Mouse (Mus musculus) embryonic facial prominence, embryonic 11.5 days (tissue): ENCODE results near the gene Sp6. TPM values are rescaled to one million over a fixed set of nuclear protein-coding genes. Genes with fewer than 3 reads are reported as not detected.
A peak's percentile ranks its signal among the peaks of the same experiment; 100 is the strongest.

Experiments
- ATAC-seq: fragments of 200-750 bp; cut with Nextera tagmentation; replicated peaks from 2 replicates; pipeline ENCODE4 v1.8.0; 2017; ENCODE audit warnings: low read depth; ENCODE audit not compliant: insufficient number of reproducible peaks, low FRiP score, low TSS enrichment
- DNase-seq: peaks from one replicate; pipeline ENCODE4 v3.0.0-alpha.2; 2015; ENCODE audit warnings: low spot score
- H3K27ac ChIP-seq: fragments of 300-500 bp; sonication (generic); replicated peaks from 2 replicates; pipeline ENCODE4 v1.5.1; 2014; ENCODE audit warnings: mild to moderate bottlenecking, low read depth, low read length, control low read depth
- H3K27me3 ChIP-seq: fragments of 300-500 bp; sonication (generic); 2 replicates; pipeline ENCODE4 v1.6.1; 2014; ENCODE audit warnings: mild to moderate bottlenecking, low read length, moderate library complexity, mixed read lengths; ENCODE audit not compliant: control insufficient read depth, insufficient read depth
- H3K36me3 ChIP-seq: fragments of 300-500 bp; sonication (generic); replicated peaks from 2 replicates; pipeline ENCODE4 v1.6.1; 2014; ENCODE audit warnings: low read depth, mild to moderate bottlenecking, low read length, moderate library complexity, mixed read lengths; ENCODE audit not compliant: control insufficient read depth, insufficient read depth
- H3K4me1 ChIP-seq: fragments of 300-500 bp; sonication (generic); 2 replicates; pipeline ENCODE4 v1.6.1; 2014; ENCODE audit warnings: low read length, mixed read lengths; ENCODE audit not compliant: control insufficient read depth, insufficient read depth
- H3K4me2 ChIP-seq: fragments of 300-500 bp; sonication (generic); 2 replicates; pipeline ENCODE4 v1.6.1; 2014; ENCODE audit warnings: low read depth, mild to moderate bottlenecking, control low read depth, low read length, moderate library complexity
- H3K4me3 ChIP-seq: fragments of 300-500 bp; sonication (generic); 2 replicates; pipeline ENCODE4 v1.5.1; 2014; ENCODE audit warnings: low read depth, low read length, control low read depth
- H3K9ac ChIP-seq: fragments of 300-500 bp; sonication (generic); replicated peaks from 2 replicates; pipeline ENCODE4 v1.6.1; 2014; ENCODE audit warnings: mild to moderate bottlenecking, control low read depth, low read length
- H3K9me3 ChIP-seq: fragments of 300-500 bp; sonication (generic); replicated peaks from 2 replicates; pipeline ENCODE4 v1.6.1; 2016; ENCODE audit warnings: mild to moderate bottlenecking, low read length, inconsistent platforms, mixed read lengths; ENCODE audit not compliant: control insufficient read depth
- WGBS: fragments of 180-500 bp; shearing (Covaris S2); extraction: QIAGEN DNeasy Blood & Tissue Kit; methylation state at CpG from one replicate; pipeline ENCODE4 v1.1.7; 2014; 5-methylcytosine and 5-hydroxymethylcytosine counted together
- polyA plus RNA-seq: library from polyadenylated mRNA; unstranded; fragments of >200 nt; fragmentation: Nextera tagmentation; extraction: Ambion mirVana; gene quantifications from 2 replicates; pipeline ENCODE4 v1.2.1, GENCODE M21; 2014

The Sp6 gene
- polyA plus RNA-seq, 1 experiment from 2014 or later, result 0.45 TPM

DNA sequence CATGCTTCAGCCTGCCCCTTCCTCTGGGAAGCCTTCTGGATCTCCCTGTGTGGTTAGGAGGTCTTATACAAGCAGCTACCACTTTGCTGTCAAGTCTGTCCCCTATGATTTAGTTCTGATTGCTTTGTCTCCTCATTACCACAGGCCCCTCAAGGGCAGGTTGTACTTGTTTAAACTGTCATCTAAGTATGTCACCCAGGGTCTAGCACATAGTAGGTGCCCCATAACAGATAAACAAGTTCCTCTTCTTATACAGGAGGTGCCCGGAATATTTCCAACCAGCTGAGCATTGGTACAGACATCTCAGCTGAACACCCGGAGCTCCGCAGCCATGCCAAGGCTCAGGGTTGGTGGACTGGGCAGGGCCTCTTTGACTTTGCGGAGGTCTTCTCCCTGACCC lies 19.3 kb downstream of the Sp6 start:
- Histone ChIP-seq H3K27me3 (no peaks in the 10 kb centered on the region), H3K4me2 (no peak overlapping the region), H3K4me3 (no peak overlapping the region), H3K36me3 (no peaks in the 10 kb centered on the region), H3K9me3 (no peaks in the 10 kb centered on the region), H3K27ac (no peak overlapping the region), H3K9ac (no peak overlapping the region), H3K4me1 (no peaks in the 10 kb centered on the region)
- DNase-seq (no peak), ATAC-seq (no peak)
- 96% methylated on average over 4 of the region's 4 CpGs for WGBS

DNA sequence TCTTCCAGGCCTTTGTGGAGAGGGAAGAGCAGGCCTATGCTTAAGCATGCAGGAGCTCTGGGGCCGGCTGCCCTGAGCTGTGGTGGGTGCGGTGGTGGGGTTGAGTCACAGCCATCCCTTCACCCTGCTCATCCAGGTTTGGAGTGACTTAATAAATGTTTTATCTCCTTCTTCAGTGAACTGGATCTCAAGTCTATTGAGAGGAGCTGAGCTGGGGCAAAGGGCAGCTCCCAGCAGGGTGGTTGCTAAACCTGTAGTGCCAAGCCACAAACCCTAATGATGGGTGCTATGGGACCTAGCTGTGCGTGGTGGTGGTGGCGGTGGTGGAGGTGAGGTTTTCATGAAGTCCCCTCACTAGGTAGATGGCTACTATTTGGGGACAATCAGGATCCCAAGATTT lies 20.6 kb downstream of the Sp6 start:
- WGBS, result 88% methylated on average over 4 of the region's 4 CpGs
- Histone ChIP-seq H3K4me3 (no peak overlapping the region), H3K4me1 (no peaks in the 10 kb centered on the region), H3K9me3 (no peaks in the 10 kb centered on the region), H3K36me3 (no peaks in the 10 kb centered on the region), H3K27ac (no peak overlapping the region), H3K9ac (no peak overlapping the region), H3K27me3 (no peaks in the 10 kb centered on the region), H3K4me2 (no peak overlapping the region)
- DNase-seq (no peak), ATAC-seq (no peak)

DNA sequence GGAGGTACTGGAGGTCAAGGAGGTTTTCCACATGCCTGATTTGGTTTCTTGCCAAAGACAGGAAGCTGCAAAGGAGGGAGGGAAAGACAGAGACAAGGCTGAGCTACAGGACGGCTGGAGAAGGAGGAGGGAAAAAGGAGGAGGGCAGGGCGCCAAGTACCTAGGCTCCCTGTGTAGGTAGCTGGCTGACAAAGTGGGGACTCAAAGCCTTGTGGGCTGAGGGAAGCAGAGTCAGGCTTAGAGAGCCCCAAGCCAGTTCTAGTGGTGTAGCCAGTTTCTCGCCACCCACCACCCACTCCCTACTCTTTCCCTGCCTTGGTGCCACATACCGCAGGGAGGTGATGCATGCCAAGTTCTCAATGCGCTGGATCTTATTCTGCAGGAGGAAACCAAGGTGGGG lies 22.9 kb downstream of the Sp6 start:
- no peak overlapping the region for H3K4me2 ChIP-seq
- no peaks in the 10 kb centered on the region for H3K9me3 ChIP-seq
- no peak overlapping the region for H3K4me3 ChIP-seq
- H3K4me1 ChIP-seq, result no peaks in the 10 kb centered on the region
- no peak overlapping the region for H3K9ac ChIP-seq
- ATAC-seq, result no peak
- no peak overlapping the region for H3K27ac ChIP-seq
- H3K36me3 ChIP-seq, result no peaks in the 10 kb centered on the region
- 80% methylated on average over 5 of the region's 5 CpGs for WGBS
- no peaks in the 10 kb centered on the region for H3K27me3 ChIP-seq
- DNase-seq, result no peak

DNA sequence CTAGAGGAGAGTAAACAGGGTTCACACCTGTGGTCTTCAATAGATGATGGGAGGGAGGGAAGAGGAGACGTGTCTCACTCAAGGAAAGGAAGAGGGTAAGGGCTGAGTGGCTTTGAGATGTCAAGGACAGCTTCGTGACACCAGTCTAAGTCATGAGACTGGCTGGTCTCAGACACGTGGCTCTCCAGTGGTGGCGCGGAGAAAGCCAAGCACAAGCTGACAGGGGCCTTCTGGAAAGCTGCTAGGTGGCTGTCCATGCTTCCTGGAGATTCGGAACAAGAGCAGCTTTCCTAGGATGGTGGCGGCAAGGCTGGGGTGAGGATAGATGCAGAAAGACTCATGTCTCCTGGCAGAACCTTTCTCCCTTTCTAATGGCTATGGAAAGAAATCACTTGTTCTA lies 25.7 kb downstream of the Sp6 start:
- Histone ChIP-seq H3K9ac (no peak overlapping the region), H3K27ac (no peak overlapping the region)
- 68% methylated on average over 7 of the region's 7 CpGs for WGBS

DNA sequence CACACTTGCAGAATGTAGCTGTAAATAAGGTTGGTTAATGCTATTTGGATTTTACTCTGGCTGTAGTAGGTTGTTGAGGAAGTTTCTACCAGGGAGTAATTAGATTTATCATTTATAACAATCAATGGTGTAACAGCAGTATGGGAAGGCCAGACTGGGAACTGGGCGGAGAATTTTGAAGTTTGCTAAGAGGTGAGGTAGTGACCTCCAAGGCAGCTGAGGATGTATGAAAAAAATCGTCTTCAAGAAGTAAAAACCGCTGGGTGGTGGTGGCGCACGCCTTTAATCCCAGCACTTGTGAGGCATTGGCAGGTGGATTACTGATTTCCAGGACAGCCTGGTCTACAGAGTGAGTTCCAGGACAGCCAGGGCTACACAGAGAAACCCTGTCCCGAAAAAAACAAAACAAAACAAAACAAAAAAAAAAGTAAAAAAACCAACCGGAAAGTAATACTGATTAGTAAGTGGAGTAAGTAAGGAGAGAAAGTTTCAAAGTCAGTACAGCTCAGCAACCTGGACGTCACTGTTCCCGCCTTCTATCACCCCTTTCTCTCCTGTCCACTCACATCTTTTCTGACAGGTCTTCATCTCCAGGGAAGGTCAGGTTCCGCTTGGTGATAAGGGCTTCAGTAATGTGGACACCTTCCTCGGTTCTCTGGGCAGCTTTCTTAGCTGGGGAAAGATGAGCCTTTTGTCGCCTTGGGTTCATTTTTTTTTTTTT lies 27.3 kb downstream of the Sp6 start:
- H3K4me2 ChIP-seq, result peak overlapping the region; percentile 66; the same call in 1 of the 2 replicates
- no peaks in the 10 kb centered on the region for H3K27me3 ChIP-seq
- ATAC-seq (no peak), DNase-seq (no peak)
- no peak overlapping the region for H3K27ac ChIP-seq
- H3K4me1 ChIP-seq, result 0 out of 2 replicates have a peak, but pooled peaks cover 2% of the 10 kb centered on the region
- WGBS, result 53% methylated on average over 12 of the region's 12 CpGs
- no peaks in the 10 kb centered on the region; the same call in 1 of the 2 replicates for H3K36me3 ChIP-seq
- no peaks in the 10 kb centered on the region for H3K9me3 ChIP-seq
- H3K9ac ChIP-seq, result no peak overlapping the region
- 0 out of 2 replicates have a peak overlapping the region, but pooled peaks have one; percentile 35 for H3K4me3 ChIP-seq

More for the DNA sequence above, 25.7 kb downstream of the Sp6 start:
- DNase-seq (no peak), ATAC-seq (no peak)
- Histone ChIP-seq H3K4me3 (no peak overlapping the region), H3K27me3 (no peaks in the 10 kb centered on the region), H3K4me2 (no peak overlapping the region), H3K4me1 (0 out of 2 replicates have a peak, but pooled peaks cover 2% of the 10 kb centered on the region), H3K9me3 (no peaks in the 10 kb centered on the region), H3K36me3 (no peaks in the 10 kb centered on the region)

DNA sequence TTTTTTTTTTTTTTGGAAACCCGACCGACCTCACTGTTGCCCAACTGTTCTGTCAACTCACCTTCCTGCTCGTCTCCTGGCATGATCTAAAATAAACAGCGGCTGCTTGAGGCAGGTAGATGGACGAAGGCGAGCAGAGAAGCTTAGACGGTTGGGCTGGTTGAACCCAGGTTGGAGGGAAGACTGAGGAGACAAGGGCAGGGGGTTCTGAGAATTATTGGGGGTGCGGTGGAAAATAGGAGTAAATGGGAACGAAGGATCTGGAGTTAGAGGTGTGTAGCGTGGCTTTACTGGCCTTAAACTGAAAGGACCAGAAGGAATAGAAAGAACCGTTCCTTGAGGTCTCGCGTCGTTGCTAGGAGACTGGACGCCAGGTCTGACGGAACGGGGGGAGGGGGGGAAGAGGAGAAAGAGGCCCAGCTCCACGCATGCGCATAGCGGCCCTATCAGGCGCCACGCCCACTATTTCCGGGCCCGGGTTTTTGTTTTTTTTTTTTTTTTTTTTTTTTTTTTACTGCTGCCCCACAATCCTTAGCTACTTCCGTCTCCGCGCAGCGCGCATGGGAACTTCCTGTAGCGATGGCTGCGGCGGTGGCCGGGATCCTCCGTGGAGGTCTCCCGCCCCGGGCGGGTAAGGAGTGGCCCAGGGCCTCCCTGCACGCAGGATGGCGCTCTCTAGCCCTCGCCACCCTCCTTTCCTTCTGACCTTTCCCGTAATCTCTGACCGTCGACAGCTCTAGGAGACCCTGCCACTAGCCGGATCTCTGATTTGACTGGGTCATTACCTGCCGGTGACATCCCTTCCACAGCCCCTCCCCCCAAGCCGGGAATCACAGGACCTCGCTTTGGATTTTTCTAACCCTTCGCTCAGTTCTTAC lies 28.1 kb downstream of the Sp6 start, which contains the start of the genes Lrrc46 and Mrpl10:
Gene Lrrc46 (minus strand): TSS at position 386 of the 878 bp plus-strand sequence.
Gene Mrpl10 (plus strand): TSS at position 539 of the 878 bp plus-strand sequence.
- peak; percentile 98 for DNase-seq
- ATAC-seq, result peak; percentile 85
- H3K4me1 ChIP-seq, result 0 out of 2 replicates have a peak, but pooled peaks cover 2% of the 10 kb centered on the region
- no peak within 1 kb of the TSS for H3K27ac ChIP-seq
- WGBS, result 2% methylated on average over 43 of the region's 48 CpGs
- peak within 1 kb of the TSS; percentile 74 for H3K9ac ChIP-seq
- peak within 1 kb of the TSS; percentile 66 for H3K4me2 ChIP-seq
- H3K36me3 ChIP-seq, result no peaks in the 10 kb centered on the region; the same call in 1 of the 2 replicates
- H3K4me3 ChIP-seq, result peak within 1 kb of the TSS; percentile 60
- H3K27me3 ChIP-seq, result no peaks in the 10 kb centered on the region
- no peaks in the 10 kb centered on the region for H3K9me3 ChIP-seq

DNA sequence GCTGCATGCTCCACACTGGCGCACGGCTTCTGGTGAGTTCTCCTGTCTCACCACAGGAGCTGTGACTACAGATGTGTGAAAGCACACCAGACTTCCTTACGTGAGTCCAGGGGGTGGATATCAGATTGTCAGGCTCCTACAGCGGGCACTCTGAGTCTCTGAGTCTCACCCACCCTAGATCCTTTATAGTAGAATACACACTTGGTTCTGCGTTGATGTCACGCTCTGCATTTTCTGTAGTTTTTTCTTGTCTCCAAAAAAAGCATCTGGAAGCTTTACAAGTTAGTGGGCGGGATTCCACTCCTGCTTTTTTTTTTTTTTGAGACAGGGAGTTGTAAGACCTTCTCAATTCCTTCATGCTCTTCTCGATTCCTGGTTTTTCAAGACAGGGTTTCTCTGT lies 31.7 kb downstream of the Sp6 start:
- Histone ChIP-seq H3K27ac (no peak overlapping the region), H3K9me3 (no peaks in the 10 kb centered on the region), H3K4me2 (no peak overlapping the region), H3K9ac (no peak overlapping the region), H3K4me3 (no peak overlapping the region), H3K36me3 (no peaks in the 10 kb centered on the region; the same call in none of the 2 replicates), H3K4me1 (0 out of 2 replicates have a peak, but pooled peaks cover 2% of the 10 kb centered on the region), H3K27me3 (no peaks in the 10 kb centered on the region)
- WGBS, result 96% methylated on average over 8 of the region's 8 CpGs
- DNase-seq (no peak), ATAC-seq (no peak)
